Mouse (Mus musculus): Measurements from ENCODE around the gene Trim27. TPM values are rescaled to one million over a fixed set of nuclear protein-coding genes. Genes with fewer than 3 reads are reported as not detected.

Gene Trim27
- polyA plus RNA-seq, 1 experiment from 2014 or later = 63.3 TPM

DNA sequence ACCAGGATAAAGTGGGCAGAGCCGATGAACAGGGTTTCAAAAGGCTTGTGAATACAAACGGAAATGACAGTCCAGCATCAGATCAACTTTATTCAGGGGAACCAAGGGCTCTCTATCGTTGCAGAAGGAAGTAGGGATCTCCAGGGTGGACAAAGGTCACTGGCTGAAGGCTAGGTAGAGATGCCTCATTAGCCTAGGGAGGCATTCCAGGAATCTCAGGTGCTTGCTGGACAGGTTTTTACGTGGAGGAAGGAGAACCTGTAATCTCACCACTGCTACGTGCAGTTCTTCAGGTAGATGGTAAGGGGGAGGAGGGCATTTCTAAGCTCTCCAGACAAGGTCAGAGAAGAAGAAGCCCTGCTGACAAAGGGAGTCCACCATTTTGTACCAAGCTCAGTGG, 1.6 kb upstream of the Trim27 start:
- ATAC-seq = no peak

GRCm38 (mm10) chr13:21178364-21178763, 881 bp upstream of the Trim27 start:
- H3K4me1 ChIP-seq (ENCODE audit: insufficient read depth, low read depth, low read length) = peaks cover 11% of the 10 kb centered on the region; the same call in 1 of the 2 replicates
- H3K4me2 ChIP-seq (replicated peaks; ENCODE audit: low read depth, low read length) = no peak overlapping the region
- WGBS = 77% methylated on average over 5 of the region's 5 CpGs
- no peak overlapping the region for H3K9ac ChIP-seq (replicated peaks; ENCODE audit: low read depth)
- DNase-seq (ENCODE audit: low spot score) (no peak), ATAC-seq (no peak)
- no peaks in the 10 kb centered on the region for H3K27me3 ChIP-seq (replicated peaks; ENCODE audit: insufficient read depth, low read length)
- TF ChIP-seq EP300 (IDR thresholded peaks at IDR 0.05) (no peak), CTCF (IDR thresholded peaks at IDR 0.05) (no peak)
- no peak overlapping the region for H3K27ac ChIP-seq (ENCODE audit: low read length)
- H3K4me3 ChIP-seq (ENCODE audit: low read depth, low read length) = no peak overlapping the region
- 0 out of 2 replicates have a peak, but pooled peaks cover 3% of the 10 kb centered on the region for H3K36me3 ChIP-seq (ENCODE audit: insufficient read depth, low read length)
- H3K9me3 ChIP-seq (ENCODE audit: low read length) = no peaks in the 10 kb centered on the region

More for the DNA sequence above, 1.6 kb upstream of the Trim27 start:
- H3K9ac ChIP-seq (replicated peaks; ENCODE audit: low read depth) = no peak overlapping the region
- H3K36me3 ChIP-seq (ENCODE audit: insufficient read depth, low read length) = 0 out of 2 replicates have a peak, but pooled peaks cover 3% of the 10 kb centered on the region
- DNase-seq (ENCODE audit: low spot score) = peak; percentile 22
- H3K27ac ChIP-seq (ENCODE audit: low read length) = no peak overlapping the region
- H3K4me2 ChIP-seq (replicated peaks; ENCODE audit: low read depth, low read length) = no peak overlapping the region
- peaks cover 11% of the 10 kb centered on the region; the same call in 1 of the 2 replicates for H3K4me1 ChIP-seq (ENCODE audit: insufficient read depth, low read depth, low read length)
- WGBS = 31% methylated on average over 5 of the region's 5 CpGs
- no peaks in the 10 kb centered on the region for H3K27me3 ChIP-seq (replicated peaks; ENCODE audit: insufficient read depth, low read length)
- H3K9me3 ChIP-seq (ENCODE audit: low read length) = no peaks in the 10 kb centered on the region
- H3K4me3 ChIP-seq (ENCODE audit: low read depth, low read length) = no peak overlapping the region
- TF ChIP-seq CTCF (IDR thresholded peaks at IDR 0.05) (no peak; the same call in 1 of the 2 replicates), EP300 (IDR thresholded peaks at IDR 0.05) (no peak)

DNA sequence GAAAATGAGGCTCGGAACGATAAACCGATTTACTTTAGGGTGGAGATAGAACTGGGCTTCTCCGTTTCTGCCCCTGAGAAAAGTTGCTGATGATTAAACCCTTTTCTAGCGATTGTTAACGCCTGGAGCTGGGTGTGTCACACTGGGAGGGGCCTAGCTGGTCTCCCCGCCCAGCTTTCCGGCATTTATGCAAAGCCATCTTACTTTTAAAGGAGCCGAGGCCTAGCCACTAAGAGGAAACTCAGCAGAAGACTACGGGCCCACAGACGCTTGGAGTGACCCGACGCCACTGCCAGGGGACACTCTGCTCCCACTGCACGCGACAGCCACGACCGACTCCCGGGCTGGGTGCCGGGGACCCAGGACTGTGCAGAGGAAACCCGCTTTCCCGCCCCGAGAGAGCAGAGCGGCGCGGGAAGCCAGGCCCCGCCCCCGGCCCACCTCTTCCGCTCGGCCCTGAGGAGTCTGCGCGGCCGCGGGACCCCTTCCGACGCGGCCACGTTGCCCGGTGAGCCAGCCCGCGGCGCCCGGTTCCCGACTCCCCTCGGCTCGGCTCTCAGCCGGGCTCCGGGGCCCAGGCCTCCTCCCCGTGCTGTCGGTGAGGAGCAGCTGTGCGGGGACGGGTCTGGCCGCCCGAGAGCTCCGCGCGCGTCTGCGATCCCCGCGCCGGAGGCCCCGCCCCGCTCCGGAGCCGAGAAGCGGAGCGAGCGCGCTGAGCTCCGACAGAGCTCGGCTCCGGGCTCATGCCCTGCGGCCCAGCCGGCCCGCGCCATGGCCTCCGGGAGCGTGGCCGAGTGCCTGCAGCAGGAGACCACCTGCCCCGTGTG, 692 bp downstream of the Trim27 start:
- peaks cover 10% of the 10 kb centered on the region; the same call in 1 of the 2 replicates for H3K36me3 ChIP-seq (ENCODE audit: insufficient read depth, low read length)
- peak overlapping the region; percentile 92 for H3K27ac ChIP-seq (ENCODE audit: low read length)
- H3K9ac ChIP-seq (replicated peaks; ENCODE audit: low read depth) = peak overlapping the region; percentile 85
- TF ChIP-seq CTCF (IDR thresholded peaks at IDR 0.05) (no peak), EP300 (IDR thresholded peaks at IDR 0.05) (no peak)
- no peaks in the 10 kb centered on the region for H3K9me3 ChIP-seq (ENCODE audit: low read length)
- H3K4me3 ChIP-seq (ENCODE audit: low read depth, low read length) = peak overlapping the region; percentile 99
- DNase-seq (ENCODE audit: low spot score) (peak; percentile 95), ATAC-seq (peak; percentile 91)
- peak overlapping the region; percentile 83 for H3K4me2 ChIP-seq (replicated peaks; ENCODE audit: low read depth, low read length)
- H3K27me3 ChIP-seq (replicated peaks; ENCODE audit: insufficient read depth, low read length) = no peaks in the 10 kb centered on the region
- WGBS = 1% methylated on average over 52 of the region's 80 CpGs
- H3K4me1 ChIP-seq (ENCODE audit: insufficient read depth, low read depth, low read length) = peaks cover 11% of the 10 kb centered on the region; the same call in 1 of the 2 replicates

GRCm38 (mm10) chr13:21180551-21181530, 1.6 kb downstream of the Trim27 start:
- DNase-seq (ENCODE audit: low spot score) (peak; percentile 62), ATAC-seq (peak; percentile 33)
- Histone ChIP-seq H3K4me2 (replicated peaks; ENCODE audit: low read depth, low read length) (peak overlapping the region; percentile 83), H3K4me1 (ENCODE audit: insufficient read depth, low read depth, low read length) (peaks cover 11% of the 10 kb centered on the region; the same call in 1 of the 2 replicates), H3K4me3 (ENCODE audit: low read depth, low read length) (peak overlapping the region; percentile 99), H3K27ac (ENCODE audit: low read length) (peak overlapping the region; percentile 92), H3K9ac (replicated peaks; ENCODE audit: low read depth) (peak overlapping the region; percentile 85), H3K36me3 (ENCODE audit: insufficient read depth, low read length) (peaks cover 10% of the 10 kb centered on the region; the same call in 1 of the 2 replicates), H3K9me3 (ENCODE audit: low read length) (no peaks in the 10 kb centered on the region), H3K27me3 (replicated peaks; ENCODE audit: insufficient read depth, low read length) (no peaks in the 10 kb centered on the region)
- under 1% methylated on average over 63 of the region's 71 CpGs for WGBS
- no peak for TF ChIP-seq EP300 (IDR thresholded peaks at IDR 0.05)
- TF ChIP-seq CTCF (IDR thresholded peaks at IDR 0.05) = no peak

GRCm38 (mm10) chr13:21181996-21182395, 2.8 kb downstream of the Trim27 start:
- ATAC-seq (no peak), DNase-seq (ENCODE audit: low spot score) (no peak)
- H3K4me3 ChIP-seq (ENCODE audit: low read depth, low read length) = no peak overlapping the region
- H3K27me3 ChIP-seq (replicated peaks; ENCODE audit: insufficient read depth, low read length) = no peaks in the 10 kb centered on the region
- peaks cover 11% of the 10 kb centered on the region; the same call in 1 of the 2 replicates for H3K4me1 ChIP-seq (ENCODE audit: insufficient read depth, low read depth, low read length)
- no peak overlapping the region for H3K27ac ChIP-seq (ENCODE audit: low read length)
- H3K36me3 ChIP-seq (ENCODE audit: insufficient read depth, low read length) = peaks cover 10% of the 10 kb centered on the region; the same call in 1 of the 2 replicates
- H3K9me3 ChIP-seq (ENCODE audit: low read length) = no peaks in the 10 kb centered on the region
- peak overlapping the region; percentile 83 for H3K4me2 ChIP-seq (replicated peaks; ENCODE audit: low read depth, low read length)
- H3K9ac ChIP-seq (replicated peaks; ENCODE audit: low read depth) = peak overlapping the region; percentile 29; the same call in 1 of the 2 replicates
- TF ChIP-seq CTCF (IDR thresholded peaks at IDR 0.05) (no peak), EP300 (IDR thresholded peaks at IDR 0.05) (no peak)
- 46% methylated on average over 7 of the region's 7 CpGs for WGBS
